Mouse (Mus musculus): Measurements from ENCODE around the gene Gpt2.

Gene Gpt2

DNA sequence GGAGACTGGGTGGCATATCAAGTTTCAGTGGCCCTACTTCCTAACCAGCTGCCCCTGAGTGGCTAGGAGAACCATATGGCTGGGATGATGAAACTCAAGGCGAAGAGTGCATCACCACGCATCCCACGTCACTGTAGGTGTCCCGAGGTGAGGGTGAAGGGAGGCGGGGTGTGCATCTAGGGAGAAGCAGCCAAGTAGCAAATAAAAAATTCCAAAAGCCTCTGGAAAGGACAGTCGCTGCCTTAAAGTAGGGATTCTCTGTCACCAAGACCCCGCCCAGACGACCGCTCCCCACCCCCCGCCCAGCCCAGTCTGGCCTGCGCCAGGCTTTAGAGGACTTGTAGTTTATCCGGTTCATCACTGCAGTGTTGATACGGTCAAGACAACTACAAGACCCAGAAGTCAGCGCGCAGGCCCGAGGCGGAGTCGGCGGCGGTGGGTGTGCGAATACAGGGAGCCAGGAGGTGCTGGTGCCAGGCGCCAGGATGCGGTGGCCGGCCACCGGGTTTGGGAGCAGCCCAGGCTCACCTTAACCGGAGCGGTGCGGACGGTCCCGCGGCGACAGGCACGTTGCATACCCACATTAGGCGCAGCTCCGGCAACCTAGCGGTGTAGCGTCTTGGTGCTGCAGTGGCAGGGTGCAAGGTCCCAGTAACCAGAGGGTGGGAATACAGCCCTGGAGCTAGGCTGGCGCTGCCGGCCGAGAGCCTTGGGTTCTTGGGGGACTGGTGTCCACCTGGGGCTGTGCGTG is at the start of gene Gpt2:
Gene Gpt2, plus strand, starts transcription at position 452 of the 751 bp plus-strand sequence.
- peak; percentile 69 for DNase-seq (ENCODE audit: low read depth, low spot score)

- no peak for DNase-seq (ENCODE audit: low read depth, low spot score)
Measured at GRCm38 (mm10) chr8:85444092-85444491, 48.3 kb upstream of the Gpt2 start.

- DNase-seq (ENCODE audit: low read depth, low spot score), result no peak
Measured at GRCm38 (mm10) chr8:85445936-85446685, 46.3 kb upstream of the Gpt2 start.

- no peak for DNase-seq (ENCODE audit: low read depth, low spot score)
Measured at GRCm38 (mm10) chr8:85450335-85450734, 42.0 kb upstream of the Gpt2 start.

GRCm38 (mm10) chr8:85452328-85452727 is 40.0 kb upstream of the Gpt2 start:
- no peak for DNase-seq (ENCODE audit: low read depth, low spot score)

GRCm38 (mm10) chr8:85453256-85453655 is 39.1 kb upstream of the Gpt2 start:
- no peak for DNase-seq (ENCODE audit: low read depth, low spot score)

GRCm38 (mm10) chr8:85454750-85455149 is 37.6 kb upstream of the Gpt2 start:
- DNase-seq (ENCODE audit: low read depth, low spot score), result no peak

- DNase-seq (ENCODE audit: low read depth, low spot score), result peak; percentile 56
Measured at GRCm38 (mm10) chr8:85456536-85456935, 35.8 kb upstream of the Gpt2 start.

DNA sequence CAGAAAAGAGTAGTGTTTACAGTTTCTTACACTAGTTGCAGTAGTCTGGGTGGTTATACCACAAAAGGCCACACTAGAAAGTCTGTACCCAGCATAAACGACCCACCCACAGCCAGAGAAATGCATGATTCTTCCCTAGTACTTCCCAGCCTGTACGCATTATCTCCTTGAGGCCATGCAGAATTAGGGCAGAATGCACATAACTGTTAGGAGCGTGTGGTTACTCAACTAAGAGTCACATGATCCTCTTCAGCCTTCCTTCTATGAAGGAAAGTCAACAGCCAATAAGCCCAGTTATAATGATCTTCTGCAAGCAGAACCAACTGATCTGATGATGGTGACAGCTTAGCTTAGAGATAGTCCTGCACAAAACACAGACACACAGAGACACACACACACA is 32.8 kb upstream of the Gpt2 start:
- DNase-seq (ENCODE audit: low read depth, low spot score), result no peak

DNA sequence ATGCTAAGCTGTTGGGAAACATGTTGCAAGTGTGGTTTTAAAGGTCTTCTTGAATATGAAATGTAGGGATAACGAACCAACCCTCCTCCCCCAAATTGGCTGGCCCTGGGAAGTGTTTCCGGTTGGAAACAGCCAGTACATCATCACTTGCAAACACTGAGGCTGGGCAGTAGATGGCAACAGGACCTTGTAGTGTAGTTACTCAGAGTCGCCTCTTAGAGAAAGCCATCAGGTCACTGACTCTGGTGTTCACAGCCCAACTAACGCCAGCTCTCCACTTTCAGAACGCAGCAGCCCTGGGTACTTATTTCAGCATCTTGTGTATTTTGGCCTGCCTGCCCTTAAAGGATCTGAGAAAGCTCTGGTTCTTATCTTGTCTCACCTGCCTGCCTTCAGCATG is 31.6 kb upstream of the Gpt2 start:
- no peak for DNase-seq (ENCODE audit: low read depth, low spot score)

- DNase-seq (ENCODE audit: low read depth, low spot score), result no peak
Measured at GRCm38 (mm10) chr8:85461377-85461776, 31.0 kb upstream of the Gpt2 start.

GRCm38 (mm10) chr8:85462441-85462840 is 29.9 kb upstream of the Gpt2 start:
- DNase-seq (ENCODE audit: low read depth, low spot score), result no peak

- DNase-seq (ENCODE audit: low read depth, low spot score), result no peak
Measured at GRCm38 (mm10) chr8:85464316-85464715, 28.1 kb upstream of the Gpt2 start.

- no peak for DNase-seq (ENCODE audit: low read depth, low spot score)
Measured at GRCm38 (mm10) chr8:85466056-85466455, 26.3 kb upstream of the Gpt2 start.

DNA sequence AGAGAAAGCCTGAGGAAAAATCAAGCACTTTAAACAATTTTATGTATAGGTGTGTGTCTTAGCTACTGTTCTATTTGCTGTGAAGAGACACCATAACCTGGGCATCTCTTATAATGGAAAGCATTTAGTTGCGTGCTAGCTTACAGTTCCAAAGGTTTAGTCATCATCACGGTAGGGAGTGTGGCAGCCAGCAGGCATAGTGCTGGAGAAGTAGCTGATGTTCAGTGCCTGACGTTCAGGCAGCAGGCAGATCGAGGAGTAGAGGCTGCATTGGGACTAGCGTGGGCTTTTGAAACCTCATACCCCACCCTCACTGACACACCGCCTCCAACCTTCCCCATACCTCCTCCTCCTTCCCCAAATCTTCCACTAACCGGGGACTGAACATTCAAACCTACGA is 21.6 kb upstream of the Gpt2 start:
- no peak for DNase-seq (ENCODE audit: low read depth, low spot score)

DNA sequence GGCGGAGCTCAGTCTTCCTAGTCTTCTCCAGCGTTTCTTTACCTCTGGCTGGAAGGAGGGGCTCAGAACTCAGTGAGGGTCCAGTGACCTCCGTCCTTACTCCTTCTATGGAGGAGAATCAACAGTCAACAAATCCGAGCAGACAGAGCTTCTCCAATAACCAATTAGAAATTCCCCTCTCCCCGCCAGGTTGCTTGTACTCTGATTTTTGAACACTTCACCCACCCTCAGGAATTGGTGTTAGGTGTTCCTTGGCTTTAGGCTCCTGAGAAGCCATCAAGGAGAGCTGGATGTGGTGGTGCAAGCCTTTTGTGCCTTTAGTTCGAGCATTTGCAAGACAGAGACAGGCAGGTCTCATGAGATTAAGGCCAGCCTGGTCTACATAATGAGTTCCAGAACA is 19.6 kb upstream of the Gpt2 start:
- no peak for DNase-seq (ENCODE audit: low read depth, low spot score)

DNA sequence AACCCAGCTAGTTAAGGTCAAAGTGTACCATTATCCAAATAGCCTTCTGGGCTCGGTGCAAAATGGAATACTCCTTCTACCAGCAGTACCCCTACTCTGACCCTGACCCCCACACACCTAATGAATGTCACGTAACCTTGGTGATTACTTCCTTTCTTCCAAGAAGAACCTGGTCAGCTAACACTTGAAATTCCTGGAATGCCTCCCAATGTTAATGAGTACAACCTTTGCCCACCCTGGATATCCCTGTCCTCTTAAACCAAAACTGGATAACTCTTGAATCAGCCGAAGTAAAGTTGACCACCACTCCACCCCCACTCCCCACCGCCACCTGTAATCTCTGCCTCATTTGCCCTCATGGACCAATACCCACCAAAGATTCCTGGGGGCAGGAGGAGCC is 19.1 kb upstream of the Gpt2 start:
- DNase-seq (ENCODE audit: low read depth, low spot score), result no peak

DNA sequence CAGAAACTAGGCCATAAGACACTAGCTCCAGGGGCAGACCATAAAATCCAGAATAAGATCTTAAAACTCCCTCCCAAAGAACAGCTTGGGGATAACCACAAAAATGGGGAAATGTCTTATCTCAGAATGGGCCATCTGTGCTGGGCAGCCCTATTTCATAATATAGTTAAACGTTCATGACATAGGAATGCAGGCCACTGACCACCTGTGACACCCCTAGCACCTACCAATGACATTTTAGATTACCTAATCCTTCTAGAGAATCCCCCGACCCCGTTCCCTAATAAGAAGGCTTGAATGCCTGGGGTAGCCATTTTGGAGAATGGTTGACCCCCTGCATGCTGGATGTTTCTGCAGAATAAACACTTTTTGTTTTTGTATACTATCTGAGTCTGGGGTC is 17.5 kb upstream of the Gpt2 start:
- DNase-seq (ENCODE audit: low read depth, low spot score), result no peak

DNA sequence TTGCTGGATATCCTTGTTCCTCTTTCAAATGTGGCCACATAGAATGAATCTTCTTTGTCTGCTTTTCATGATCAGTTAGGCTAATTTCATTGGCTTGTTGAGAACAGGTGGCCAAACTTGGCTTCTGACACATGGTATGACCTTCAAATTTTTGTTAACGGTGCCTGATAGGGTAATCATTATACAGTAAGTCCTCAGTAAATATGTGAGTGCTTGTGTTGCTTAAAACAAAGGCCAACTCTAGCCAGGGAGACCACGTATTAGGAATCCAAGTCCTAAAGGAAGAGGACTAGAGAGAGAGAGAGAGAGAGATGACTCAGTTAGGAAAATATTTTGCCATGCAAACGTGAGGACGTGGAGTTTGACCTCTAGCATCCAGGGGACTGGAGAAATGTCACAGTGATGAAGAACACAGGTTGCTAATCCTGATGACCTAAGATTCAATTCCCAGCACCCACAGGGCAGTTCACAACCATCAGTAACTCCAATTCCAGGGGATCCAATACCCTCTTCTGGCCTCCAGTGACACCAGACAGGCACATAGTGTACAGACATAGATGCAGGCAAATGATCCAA is 15.3 kb upstream of the Gpt2 start:
- DNase-seq (ENCODE audit: low read depth, low spot score), result no peak

DNA sequence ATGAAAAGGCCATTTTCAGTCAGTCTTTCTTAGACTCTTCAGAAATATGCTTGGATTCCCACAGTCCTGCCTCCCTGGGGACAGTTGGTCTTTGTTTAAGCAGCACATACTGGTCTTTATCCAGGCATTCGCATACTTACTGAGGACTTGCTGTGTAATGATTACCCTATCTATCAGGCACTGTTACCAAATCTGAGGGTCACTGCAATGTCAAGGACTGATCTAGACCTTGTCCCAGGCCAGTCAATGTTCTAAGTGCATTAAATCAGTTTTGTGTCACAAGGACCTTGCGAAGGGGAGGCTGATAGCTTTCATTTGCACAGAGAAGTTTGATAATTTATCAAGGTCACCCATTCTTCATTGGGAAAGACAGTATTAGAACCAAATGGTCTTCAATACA is 14.0 kb upstream of the Gpt2 start:
- DNase-seq (ENCODE audit: low read depth, low spot score), result no peak

- no peak for DNase-seq (ENCODE audit: low read depth, low spot score)
Measured at GRCm38 (mm10) chr8:85479710-85480109, 12.7 kb upstream of the Gpt2 start.

GRCm38 (mm10) chr8:85481900-85482299 is 10.5 kb upstream of the Gpt2 start:
- DNase-seq (ENCODE audit: low read depth, low spot score), result no peak

- no peak for DNase-seq (ENCODE audit: low read depth, low spot score)
Measured at GRCm38 (mm10) chr8:85482427-85482826, 9.9 kb upstream of the Gpt2 start.
